Mouse (Mus musculus): ENCODE results near the gene Lactbl1. TPM values are rescaled to one million over a fixed set of nuclear protein-coding genes. Genes with fewer than 3 reads are reported as not detected.

Gene Lactbl1
- polyA plus RNA-seq, 1 experiment from 2014 or later: not detected

DNA sequence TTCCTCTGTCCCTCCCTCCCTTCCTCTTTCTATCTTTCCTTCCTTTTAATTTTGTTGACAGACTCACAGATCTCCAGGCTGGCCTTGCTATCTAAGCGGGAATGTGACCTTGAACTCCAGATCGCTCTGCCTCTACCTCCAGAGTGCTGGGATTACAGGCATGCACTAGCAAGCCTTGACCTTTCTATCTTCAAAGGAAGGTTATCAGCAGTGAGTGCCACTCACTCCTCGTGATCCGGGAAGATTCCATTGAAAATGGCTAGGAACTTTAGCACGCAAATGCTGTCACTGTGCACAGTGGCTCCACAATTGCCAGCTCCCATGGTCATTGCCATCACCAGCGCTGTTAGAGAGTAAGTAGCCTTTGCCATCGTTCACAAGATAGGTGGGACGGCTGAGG is 56.8 kb downstream of the Lactbl1 start:
- WGBS: 62% methylated on average over 8 of the region's 8 CpGs
- ATAC-seq (replicated peaks; ENCODE audit: low FRiP score, low TSS enrichment, low read depth) (no peak), DNase-seq (ENCODE audit: low spot score) (no peak)
- H3K27me3 ChIP-seq (replicated peaks; ENCODE audit: control insufficient read depth, insufficient read depth, low read length): no peaks in the 10 kb centered on the region
- no peak overlapping the region for H3K4me3 ChIP-seq (ENCODE audit: low read depth, low read length)
- H3K36me3 ChIP-seq (ENCODE audit: control insufficient read depth, insufficient read depth, low read length): 0 out of 2 replicates have a peak, but pooled peaks cover 15% of the 10 kb centered on the region
- no peak overlapping the region for H3K4me2 ChIP-seq (ENCODE audit: low read length)
- H3K27ac ChIP-seq (ENCODE audit: low read depth): no peak overlapping the region
- H3K9ac ChIP-seq (ENCODE audit: low read length): no peak overlapping the region
- H3K9me3 ChIP-seq (ENCODE audit: control insufficient read depth, low read length): no peaks in the 10 kb centered on the region
- H3K4me1 ChIP-seq (replicated peaks; ENCODE audit: control insufficient read depth, insufficient read depth, low read length): no peaks in the 10 kb centered on the region

DNA sequence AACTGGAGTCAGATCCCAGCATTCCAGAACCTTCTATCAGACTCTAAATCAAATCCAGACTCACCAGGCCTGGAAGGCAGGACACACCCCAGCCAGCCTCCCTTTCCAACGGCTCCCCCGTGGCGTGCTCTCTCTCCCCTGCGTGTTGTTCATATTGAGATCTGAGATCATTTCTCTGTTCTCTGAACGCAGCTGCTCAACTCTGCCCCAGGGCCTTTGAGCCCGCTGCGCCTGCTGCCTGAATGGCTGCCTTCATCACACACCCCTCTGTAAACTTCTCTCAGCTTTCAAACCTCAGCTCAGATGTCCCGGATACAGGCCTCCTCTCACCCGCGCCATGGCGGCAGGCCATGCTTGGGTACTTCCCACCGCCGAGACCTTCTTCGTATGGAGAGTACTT is 58.2 kb downstream of the Lactbl1 start:
- no peak overlapping the region for H3K27ac ChIP-seq (ENCODE audit: low read depth)
- WGBS: 80% methylated on average over 14 of the region's 14 CpGs
- H3K9ac ChIP-seq (ENCODE audit: low read length): no peak overlapping the region
- no peaks in the 10 kb centered on the region for H3K27me3 ChIP-seq (replicated peaks; ENCODE audit: control insufficient read depth, insufficient read depth, low read length)
- no peak for ATAC-seq (replicated peaks; ENCODE audit: low FRiP score, low TSS enrichment, low read depth)
- no peak for DNase-seq (ENCODE audit: low spot score)
- H3K9me3 ChIP-seq (ENCODE audit: control insufficient read depth, low read length): no peaks in the 10 kb centered on the region
- H3K4me3 ChIP-seq (ENCODE audit: low read depth, low read length): no peak overlapping the region
- no peak overlapping the region for H3K4me2 ChIP-seq (ENCODE audit: low read length)
- no peaks in the 10 kb centered on the region; the same call in 1 of the 2 replicates for H3K4me1 ChIP-seq (replicated peaks; ENCODE audit: control insufficient read depth, insufficient read depth, low read length)
- H3K36me3 ChIP-seq (ENCODE audit: control insufficient read depth, insufficient read depth, low read length): 0 out of 2 replicates have a peak, but pooled peaks cover 5% of the 10 kb centered on the region

GRCm38 (mm10) chr4:136684485-136684884 is 62.1 kb downstream of the Lactbl1 start:
- no peak overlapping the region for H3K27ac ChIP-seq (ENCODE audit: low read depth)
- H3K9ac ChIP-seq (ENCODE audit: low read length): no peak overlapping the region
- no peak overlapping the region for H3K4me2 ChIP-seq (ENCODE audit: low read length)
- no peak for ATAC-seq (replicated peaks; ENCODE audit: low FRiP score, low TSS enrichment, low read depth)
- no peaks in the 10 kb centered on the region for H3K27me3 ChIP-seq (replicated peaks; ENCODE audit: control insufficient read depth, insufficient read depth, low read length)
- 78% methylated on average over 6 of the region's 6 CpGs for WGBS
- no peaks in the 10 kb centered on the region for H3K9me3 ChIP-seq (ENCODE audit: control insufficient read depth, low read length)
- H3K4me1 ChIP-seq (replicated peaks; ENCODE audit: control insufficient read depth, insufficient read depth, low read length): no peaks in the 10 kb centered on the region; the same call in 1 of the 2 replicates
- no peak overlapping the region for H3K4me3 ChIP-seq (ENCODE audit: low read depth, low read length)
- H3K36me3 ChIP-seq (ENCODE audit: control insufficient read depth, insufficient read depth, low read length): 0 out of 2 replicates have a peak, but pooled peaks cover 2% of the 10 kb centered on the region
- DNase-seq (ENCODE audit: low spot score): no peak

DNA sequence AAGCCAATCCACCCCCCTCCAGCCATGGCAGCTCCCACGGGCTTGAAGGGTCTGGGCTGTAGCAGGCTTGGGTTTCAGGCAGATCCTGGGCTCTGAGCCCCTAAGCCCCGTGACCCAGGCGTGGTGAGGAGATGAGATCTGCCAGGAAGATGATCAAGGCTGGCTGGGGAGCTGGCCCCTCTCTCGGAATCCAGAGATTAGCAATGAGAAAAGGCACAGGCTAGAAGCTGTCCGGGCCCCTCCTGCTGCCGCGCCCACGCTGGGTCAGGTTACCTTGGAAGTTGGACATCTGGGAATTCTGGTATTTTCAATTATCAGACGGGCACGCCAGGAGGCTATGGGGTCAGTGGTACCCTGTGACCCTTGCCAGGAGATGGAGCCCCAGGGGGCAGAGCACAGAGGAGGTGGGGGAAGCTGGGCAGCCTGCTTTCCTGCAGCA is 63.0 kb downstream of the Lactbl1 start:
- H3K27ac ChIP-seq (ENCODE audit: low read depth): no peak overlapping the region
- ATAC-seq (replicated peaks; ENCODE audit: low FRiP score, low TSS enrichment, low read depth) (no peak), DNase-seq (ENCODE audit: low spot score) (no peak)
- no peaks in the 10 kb centered on the region for H3K27me3 ChIP-seq (replicated peaks; ENCODE audit: control insufficient read depth, insufficient read depth, low read length)
- H3K4me3 ChIP-seq (ENCODE audit: low read depth, low read length): no peak overlapping the region
- H3K4me1 ChIP-seq (replicated peaks; ENCODE audit: control insufficient read depth, insufficient read depth, low read length): no peaks in the 10 kb centered on the region; the same call in 1 of the 2 replicates
- H3K9ac ChIP-seq (ENCODE audit: low read length): no peak overlapping the region
- no peak overlapping the region for H3K4me2 ChIP-seq (ENCODE audit: low read length)
- H3K9me3 ChIP-seq (ENCODE audit: control insufficient read depth, low read length): no peaks in the 10 kb centered on the region
- 46% methylated on average over 10 of the region's 10 CpGs for WGBS
- H3K36me3 ChIP-seq (ENCODE audit: control insufficient read depth, insufficient read depth, low read length): 0 out of 2 replicates have a peak, but pooled peaks cover 7% of the 10 kb centered on the region

DNA sequence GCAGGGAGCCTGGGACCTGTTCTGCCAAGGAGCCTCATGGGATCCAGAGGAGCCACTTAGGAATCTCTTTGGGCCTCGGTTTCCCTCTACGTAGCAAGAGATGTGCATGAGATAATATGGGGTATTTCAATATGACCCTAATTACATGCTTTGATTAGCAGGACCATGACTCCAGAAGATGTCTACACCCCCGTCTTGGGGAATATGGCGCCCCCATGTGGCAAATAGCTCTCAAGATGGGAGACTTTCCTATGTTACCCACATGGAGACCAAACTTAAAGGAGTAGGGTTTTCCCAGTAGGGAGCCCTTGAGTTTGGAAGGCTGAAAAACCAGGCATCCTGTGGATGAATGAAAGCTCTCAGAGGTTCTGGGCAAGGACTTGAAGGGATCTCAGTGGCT is 65.7 kb downstream of the Lactbl1 start:
- DNase-seq (ENCODE audit: low spot score): no peak
- H3K4me1 ChIP-seq (replicated peaks; ENCODE audit: control insufficient read depth, insufficient read depth, low read length): no peaks in the 10 kb centered on the region; the same call in 1 of the 2 replicates
- no peaks in the 10 kb centered on the region for H3K9me3 ChIP-seq (ENCODE audit: control insufficient read depth, low read length)
- whole genome bisulfite sequencing: 68% methylated on average over 4 of the region's 4 CpGs
- H3K9ac ChIP-seq (ENCODE audit: low read length): no peak overlapping the region
- no peak overlapping the region for H3K4me3 ChIP-seq (ENCODE audit: low read depth, low read length)
- no peak for ATAC-seq (replicated peaks; ENCODE audit: low FRiP score, low TSS enrichment, low read depth)
- peaks cover 12% of the 10 kb centered on the region for H3K36me3 ChIP-seq (ENCODE audit: control insufficient read depth, insufficient read depth, low read length)
- no peaks in the 10 kb centered on the region for H3K27me3 ChIP-seq (replicated peaks; ENCODE audit: control insufficient read depth, insufficient read depth, low read length)
- no peak overlapping the region for H3K27ac ChIP-seq (ENCODE audit: low read depth)
- no peak overlapping the region for H3K4me2 ChIP-seq (ENCODE audit: low read length)

Small RNAs within 50 kb of the gene (microRNA-seq; reads per million reads assigned to microRNA genes)
- not detected for gene Gm22180

Other genes starting within 250 kb of the Lactbl1 start
- 0.12 and 0.16 TPM in 2 replicates for gene Htr1d, start 199.1 kb upstream of the Lactbl1 start, polyA plus RNA-seq (2014; fragmentation: Nextera tagmentation; extraction: Ambion mirVana)
- 0.23 and 0.43 TPM in 2 replicates for gene 6030445D17Rik, start 160.4 kb upstream of the Lactbl1 start, polyA plus RNA-seq (2014; fragmentation: Nextera tagmentation; extraction: Ambion mirVana)
- gene Luzp1, start 152.9 kb upstream of the Lactbl1 start, polyA plus RNA-seq (2014; fragmentation: Nextera tagmentation; extraction: Ambion mirVana): 112 and 122 TPM in 2 replicates
- gene Kdm1a, start 19.9 kb upstream of the Lactbl1 start, polyA plus RNA-seq (2014; fragmentation: Nextera tagmentation; extraction: Ambion mirVana): 52.8 and 54.8 TPM in 2 replicates
- not detected in 2 replicates for gene Tex46, start 12.2 kb upstream of the Lactbl1 start, polyA plus RNA-seq (2014; fragmentation: Nextera tagmentation; extraction: Ambion mirVana)
- 8.8 and 11.4 TPM in 2 replicates for gene Ephb2, start 213.4 kb downstream of the Lactbl1 start, polyA plus RNA-seq (2014; fragmentation: Nextera tagmentation; extraction: Ambion mirVana)

All from intestine, embryonic 14.5 days (tissue).